Mouse (Mus musculus): ENCODE measurements around the gene Pigc.

DNA sequence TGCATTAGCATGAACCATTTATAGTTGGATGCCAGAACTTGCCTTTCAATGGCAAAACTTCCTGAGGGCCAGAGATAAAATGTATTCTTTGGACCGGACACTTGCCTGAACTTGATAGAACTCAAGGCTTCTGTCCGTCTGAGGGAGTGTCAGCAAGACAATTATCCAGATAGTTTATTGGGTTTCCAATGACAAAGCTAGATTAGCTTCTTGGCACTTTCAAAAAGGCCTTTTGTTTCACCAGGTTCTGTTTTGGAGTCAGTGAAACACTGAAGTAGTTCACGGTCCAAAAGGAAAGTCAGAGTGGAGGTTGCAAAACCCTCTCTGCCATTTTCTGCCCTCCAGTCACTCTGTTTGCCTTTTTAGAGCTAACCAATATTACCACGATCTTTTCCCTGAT lies 37.7 kb upstream of the Pigc start:
- TF ChIP-seq CTCF (IDR thresholded peaks at IDR 0.05; ENCODE audit: low read depth, low read length) = no peak
- no peak for TF ChIP-seq GATA1 (IDR thresholded peaks at IDR 0.05; ENCODE audit: borderline replicate concordance, low read length)
- no peak for TF ChIP-seq POLR2AphosphoS5 (IDR thresholded peaks at IDR 0.05; ENCODE audit: insufficient replicate concordance, low read depth, low read length)
- TF ChIP-seq GATA2 (IDR thresholded peaks at IDR 0.05; ENCODE audit: borderline replicate concordance, low read depth, low read length) = no peak
- no peak for TF ChIP-seq TAL1 (conservative IDR thresholded peaks at IDR 0.05; ENCODE audit: low read depth, low read length)

Data from G1E (cell line).